Mouse (Mus musculus): Measurements from ENCODE around the gene Cisd1.

Gene Cisd1

DNA sequence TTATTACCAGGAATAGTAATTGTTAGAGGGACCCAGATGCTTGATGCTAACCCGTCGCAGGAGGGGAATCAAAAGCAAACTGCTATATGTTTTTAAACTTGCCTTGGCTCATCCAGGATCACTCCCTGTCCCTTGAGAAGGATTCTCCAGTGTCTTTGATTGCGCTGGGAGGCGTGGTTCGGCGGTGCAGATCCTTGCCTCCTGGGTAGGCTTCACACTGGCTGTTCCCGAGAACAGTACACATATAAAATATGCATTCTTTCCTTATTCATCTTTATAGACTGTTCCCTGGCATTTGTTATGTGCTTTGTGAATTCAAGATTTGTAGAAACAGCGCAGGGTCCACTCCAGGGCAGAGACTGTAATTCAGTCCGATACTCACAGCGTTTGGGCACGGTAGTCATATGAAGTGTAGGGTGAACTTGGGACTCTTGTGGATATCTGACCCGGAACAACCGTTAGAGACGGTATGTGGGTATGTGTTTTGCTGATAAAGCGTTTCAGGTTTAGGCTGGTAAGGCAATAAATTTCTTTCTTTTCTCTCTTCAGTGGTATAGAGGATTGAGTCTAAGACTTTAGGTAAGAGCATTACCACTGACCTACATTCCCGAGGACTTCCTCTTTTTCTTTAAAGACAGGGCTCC lies 4.0 kb upstream of the Cisd1 start:
- no peak for DNase-seq (ENCODE audit: low spot score in 2 of 2)

DNA sequence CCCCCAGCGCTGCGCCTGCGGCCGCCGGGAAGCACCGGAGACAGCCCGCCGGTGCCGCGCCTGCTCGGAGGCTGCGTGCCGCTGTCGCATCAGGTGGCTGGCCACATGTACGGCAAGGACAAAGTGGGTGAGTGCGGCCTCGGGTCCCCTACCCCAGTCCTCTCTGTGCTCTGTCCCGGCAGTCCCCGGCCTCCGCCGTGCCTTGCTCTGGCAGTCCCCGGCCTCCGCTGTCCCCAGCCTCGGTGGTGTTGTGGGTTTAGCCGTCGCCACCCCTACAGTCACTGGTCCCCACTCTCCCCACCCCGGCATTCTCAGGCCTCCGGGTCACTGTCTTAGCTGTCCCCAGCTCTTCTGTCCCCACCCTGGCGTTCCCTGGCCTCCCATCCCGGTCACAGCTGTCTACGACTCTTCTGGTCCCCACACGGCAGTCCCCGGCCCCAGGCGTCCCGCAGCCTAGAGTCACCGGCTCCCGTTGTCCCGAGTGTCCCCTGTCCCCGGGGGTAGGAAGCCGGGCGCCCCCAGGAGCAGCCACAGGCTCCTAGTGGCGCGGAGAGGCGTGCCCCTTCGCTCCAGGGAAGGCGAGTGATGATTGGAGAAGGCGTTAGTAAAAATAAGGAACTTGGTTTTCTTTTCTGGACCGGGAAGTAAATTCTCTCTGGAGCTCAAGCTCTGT lies 3.3 kb upstream of the Cisd1 start:
- peak; percentile 53 to 62 for DNase-seq (ENCODE audit: low spot score in 2 of 2)

DNA sequence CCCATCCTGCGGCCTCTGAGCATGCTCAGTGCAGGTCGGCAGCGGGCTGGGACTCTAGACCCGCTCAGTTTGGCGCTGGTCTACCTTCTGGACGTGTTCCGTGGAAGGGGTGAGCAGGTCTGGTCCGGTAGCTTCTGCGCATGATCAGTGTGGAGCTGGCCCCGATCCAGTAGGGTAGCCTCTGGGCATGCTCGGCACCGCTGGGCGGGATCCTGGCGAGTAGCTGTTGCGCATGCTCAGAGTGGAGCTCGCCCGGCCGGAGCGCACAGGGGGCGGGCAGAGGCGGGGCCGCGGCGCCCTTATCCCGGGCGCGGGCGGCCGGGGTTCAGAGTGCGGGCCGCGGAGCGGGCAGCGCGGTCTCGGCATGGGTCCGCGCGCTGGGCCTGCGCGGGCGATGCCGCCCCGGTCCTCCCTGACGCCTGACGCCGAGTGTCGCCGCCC lies 2.8 kb upstream of the Cisd1 start, which contains the start of gene Ipmk:
TSS of gene Ipmk (plus strand) at position 255 of the 441 bp plus-strand sequence.
- DNase-seq (ENCODE audit: low spot score in 2 of 2): peak; percentile 99

DNA sequence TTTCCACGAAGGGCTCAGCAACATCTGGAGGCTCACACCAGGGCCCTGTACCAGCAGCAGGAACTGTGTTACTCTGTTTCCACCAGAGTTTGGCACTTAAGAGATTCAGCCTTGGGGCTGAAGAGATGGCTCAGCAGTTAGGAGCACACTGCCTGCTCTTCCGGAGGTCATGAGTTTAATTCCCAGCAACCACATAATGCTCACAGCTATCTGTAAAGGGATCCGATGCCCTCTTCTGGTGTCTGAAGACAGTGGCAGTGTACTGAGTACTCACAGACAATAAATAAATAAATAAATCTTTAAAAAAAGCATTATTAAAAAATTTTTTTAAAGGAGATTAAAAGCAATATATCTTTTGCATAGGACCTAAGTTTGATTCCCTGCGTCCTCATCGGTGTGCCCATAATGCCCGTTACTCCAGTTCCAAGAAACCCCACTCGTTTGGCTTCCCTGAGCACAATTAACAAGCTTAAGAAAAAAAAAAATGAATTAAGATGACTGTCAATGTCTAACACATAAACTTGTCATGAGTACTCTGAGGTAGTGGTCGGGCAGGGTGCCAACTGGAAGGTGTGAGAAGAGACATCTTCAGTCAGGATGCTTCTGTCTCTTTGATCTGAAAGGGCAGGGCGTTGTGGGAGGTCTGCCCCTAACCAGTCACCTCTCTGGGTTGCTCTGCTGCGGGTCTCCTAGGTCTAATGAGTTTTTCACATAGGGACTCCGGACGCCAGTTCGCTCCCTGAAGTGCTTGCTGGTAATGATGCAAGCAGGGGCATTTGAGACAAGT lies 2.2 kb upstream of the Cisd1 start:
- DNase-seq (ENCODE audit: low spot score in 2 of 2): no peak

DNA sequence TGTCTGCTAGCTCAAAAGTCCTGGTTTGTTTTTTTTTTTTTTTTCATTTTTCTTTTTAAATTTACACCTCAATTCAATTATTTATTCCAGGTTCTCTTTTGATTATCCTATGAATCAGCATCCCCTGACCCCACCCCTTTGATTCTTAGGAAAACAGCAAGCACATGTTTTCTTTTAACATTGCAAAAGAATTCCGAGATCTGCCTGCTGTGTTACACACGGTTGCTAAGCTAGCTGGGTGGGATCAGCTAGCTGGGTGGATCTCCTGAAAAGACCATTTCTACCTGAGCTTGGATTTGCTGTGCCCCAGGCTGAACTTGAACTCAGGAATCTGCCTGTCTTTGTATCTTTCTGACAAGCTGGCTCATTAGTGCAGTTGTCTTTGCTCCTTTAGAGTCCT lies 1.4 kb upstream of the Cisd1 start:
- no peak for DNase-seq (ENCODE audit: low spot score in 2 of 2)

DNA sequence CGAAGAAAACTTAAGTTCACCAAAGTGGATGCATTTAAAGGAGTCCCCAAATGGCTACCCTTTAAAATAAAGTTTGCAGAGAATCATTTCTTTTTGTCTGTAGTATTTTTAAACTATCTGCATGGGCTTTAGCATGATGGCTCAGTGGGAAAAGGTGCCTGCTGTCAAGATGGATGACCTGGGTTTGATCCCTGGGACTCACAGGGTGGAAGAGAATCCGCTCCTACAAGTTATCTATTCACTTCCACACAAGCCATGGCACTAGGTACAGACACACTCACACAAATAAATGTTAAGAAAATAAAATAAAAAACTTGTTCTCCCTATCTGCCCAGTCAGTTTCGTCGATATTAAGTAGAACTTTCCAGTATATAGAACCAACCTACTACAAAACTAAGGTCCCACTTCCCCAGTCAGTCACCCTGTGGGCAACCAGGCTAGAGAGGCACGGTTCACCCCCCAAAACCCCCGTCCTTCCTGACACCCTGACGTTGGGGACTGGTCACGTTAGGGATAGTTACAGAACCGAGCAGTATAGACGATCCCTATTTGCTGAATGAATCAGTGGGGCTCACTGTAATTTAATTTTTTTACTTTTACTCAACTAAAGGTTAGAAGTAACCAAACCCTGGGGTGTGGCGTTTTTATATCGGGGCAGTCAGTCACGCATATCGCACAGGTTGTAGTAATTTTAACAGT lies 1.0 kb downstream of the Cisd1 start:
- DNase-seq (ENCODE audit: low spot score in 2 of 2): no peak

DNA sequence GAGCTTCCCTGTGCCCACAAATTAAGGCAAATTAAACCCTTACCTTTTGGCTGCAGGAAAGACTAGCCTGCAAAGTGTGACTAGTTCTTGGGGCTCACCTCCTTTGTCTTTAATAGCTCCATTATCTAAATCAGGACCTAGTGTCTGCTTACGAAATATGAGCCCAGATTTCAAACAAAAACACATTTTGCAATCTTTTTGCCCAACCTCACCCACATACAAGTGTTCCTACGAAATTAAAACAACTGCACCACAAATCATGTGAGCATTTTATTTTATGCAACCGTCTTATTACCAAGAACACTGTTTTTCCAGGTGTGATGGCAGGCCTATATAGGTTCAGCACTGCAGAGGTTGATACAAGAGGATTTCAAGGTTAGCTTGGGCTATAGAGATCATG lies 1.6 kb downstream of the Cisd1 start:
- DNase-seq (ENCODE audit: low spot score in 2 of 2): no peak

DNA sequence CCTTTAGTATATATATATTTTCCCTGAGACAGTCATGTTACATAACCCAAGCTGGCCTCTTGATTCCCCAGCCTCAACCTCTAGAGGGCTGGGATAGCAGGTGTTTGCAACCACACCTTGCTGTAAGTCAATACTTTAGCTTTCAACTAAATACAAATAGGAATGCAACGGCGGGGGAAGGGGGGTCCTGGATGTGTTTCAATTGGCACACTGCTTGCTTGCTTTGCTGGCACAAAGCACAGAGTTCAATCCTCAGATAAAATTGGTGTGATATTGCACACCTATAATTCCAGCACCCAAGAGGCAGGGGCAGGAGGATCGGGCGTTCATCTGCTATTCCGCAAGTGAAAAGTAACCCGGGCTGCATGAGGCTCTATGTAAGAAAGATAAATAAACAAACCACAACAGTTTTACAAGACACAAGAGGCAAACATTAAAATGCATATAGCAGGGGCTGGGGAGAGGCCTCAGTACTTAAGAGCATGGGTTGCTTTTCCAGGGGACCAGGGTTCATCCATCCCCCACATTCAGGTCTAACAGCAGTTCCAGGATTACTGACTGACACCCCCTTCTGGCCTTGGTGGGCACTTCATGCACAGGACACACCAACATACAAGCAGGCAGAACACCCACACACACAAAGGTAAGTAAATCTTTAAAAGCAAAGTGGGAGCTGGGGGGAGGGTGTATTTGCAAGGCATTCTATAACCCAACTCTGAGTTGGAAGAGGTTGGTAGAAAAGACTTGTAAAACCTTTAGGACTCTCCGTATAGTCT lies 2.5 kb downstream of the Cisd1 start:
- DNase-seq (ENCODE audit: low spot score in 2 of 2): no peak

DNA sequence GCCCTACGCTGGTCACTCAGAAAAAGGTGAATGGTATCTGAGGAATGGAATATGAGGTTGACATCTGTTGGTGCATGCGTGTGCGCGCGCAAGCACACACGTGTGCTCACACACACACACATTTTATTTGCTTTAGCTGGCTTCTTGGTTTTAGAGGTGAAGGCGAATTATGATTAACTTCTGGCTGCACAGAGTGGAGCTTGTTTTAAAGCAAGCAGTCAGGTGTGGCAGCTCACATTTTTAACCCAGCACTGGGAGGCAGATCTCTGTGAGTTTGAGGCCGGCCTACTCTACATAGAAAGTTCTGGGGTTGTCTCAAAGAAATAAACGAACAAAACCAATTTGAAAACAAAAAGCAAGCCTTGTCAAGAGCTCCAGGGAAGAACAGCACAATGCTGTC lies 3.5 kb downstream of the Cisd1 start:
- DNase-seq (ENCODE audit: low spot score in 2 of 2): no peak

DNA sequence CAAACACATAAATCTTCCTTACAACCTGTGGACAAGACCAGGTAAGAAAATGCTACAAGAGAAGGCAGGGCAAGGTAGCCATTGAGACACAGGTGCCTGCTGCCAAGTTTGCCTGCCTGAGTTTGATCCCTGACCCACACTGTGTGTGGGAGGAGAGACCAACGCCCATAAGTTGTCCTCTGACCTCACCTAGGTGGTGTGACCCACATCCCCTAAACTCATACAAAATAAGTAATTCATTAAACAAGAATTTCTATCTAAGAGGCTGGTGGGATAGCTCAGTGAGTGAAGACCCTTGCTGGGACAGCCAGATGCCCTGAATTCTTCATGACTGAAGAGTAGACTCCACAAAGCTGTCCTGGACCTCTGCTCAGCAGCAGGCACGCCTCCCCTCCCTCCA lies 4.6 kb downstream of the Cisd1 start:
- no peak for DNase-seq (ENCODE audit: low spot score in 2 of 2)

DNA sequence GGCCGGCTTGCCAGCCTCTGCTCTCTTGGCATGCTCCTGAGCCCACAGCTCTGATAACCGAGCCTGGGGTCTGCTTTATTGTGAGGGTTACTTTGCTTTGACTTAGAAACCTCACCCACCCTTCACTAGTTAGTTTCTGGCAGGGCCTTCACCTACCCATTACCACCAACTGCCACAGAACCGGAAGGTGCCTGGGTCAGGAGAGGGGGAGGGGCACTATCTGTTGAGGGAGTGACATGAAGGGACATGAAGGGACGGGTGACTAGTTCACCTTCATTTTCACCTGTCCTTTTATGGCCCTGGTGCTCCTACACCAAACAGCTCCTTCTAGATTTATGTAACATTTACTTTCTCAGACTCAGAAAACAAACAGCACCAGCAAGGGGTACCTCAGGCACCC lies 5.3 kb downstream of the Cisd1 start:
- no peak for DNase-seq (ENCODE audit: low spot score in 2 of 2)

DNA sequence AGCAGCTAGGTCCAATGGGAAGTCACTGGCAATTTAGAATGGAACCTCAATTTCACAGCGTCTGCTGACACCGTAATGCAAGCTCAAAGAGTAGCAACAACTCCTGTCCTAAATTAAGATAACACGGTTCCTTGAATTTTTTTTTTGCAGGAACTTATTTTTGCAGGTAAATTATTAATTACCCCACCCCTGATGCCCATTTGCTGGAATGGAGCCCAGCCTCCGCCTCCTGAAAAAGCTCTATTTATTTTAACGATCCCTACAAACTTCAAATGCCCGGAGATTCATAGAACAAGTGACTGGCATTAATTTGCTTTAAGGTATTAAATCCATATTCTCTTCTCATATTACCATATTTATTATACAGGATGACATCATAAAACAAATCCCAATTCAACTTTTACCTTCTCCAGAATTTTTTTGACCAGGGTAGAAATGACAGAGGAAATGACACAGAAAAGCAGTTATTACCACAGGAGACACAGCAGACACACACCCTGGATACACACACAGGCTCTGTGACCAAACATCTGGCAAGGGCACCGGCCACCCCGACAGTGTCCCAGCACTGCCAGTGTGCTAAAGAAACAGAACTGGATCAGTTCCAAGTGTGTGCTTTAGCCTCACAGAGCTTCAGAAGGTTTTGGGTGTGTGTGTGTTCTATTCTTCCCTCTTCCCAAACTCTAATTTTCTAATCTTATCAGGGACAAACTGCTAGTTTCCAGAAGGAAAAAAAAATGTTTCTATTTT lies 6.4 kb downstream of the Cisd1 start:
- DNase-seq (ENCODE audit: low spot score in 2 of 2): no peak

DNA sequence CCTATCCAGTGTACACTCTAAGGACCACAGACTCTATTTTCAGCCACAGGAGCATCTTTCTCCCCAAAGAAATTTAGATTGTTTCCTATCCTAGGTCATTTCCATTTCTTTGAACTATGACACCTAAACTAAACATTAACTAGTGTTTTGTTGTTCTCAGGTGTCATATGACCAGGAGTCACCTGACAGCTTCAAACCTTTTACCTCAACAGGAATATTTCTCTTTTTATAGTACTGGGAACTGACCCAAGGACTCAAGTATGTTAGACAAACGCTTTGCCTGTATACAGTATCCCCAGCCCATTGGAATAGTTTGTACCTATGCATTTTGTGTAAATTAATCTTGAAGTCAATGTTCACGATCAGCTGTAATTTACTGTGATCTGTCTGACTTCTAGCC lies 7.0 kb downstream of the Cisd1 start:
- no peak for DNase-seq (ENCODE audit: low spot score in 2 of 2)

DNA sequence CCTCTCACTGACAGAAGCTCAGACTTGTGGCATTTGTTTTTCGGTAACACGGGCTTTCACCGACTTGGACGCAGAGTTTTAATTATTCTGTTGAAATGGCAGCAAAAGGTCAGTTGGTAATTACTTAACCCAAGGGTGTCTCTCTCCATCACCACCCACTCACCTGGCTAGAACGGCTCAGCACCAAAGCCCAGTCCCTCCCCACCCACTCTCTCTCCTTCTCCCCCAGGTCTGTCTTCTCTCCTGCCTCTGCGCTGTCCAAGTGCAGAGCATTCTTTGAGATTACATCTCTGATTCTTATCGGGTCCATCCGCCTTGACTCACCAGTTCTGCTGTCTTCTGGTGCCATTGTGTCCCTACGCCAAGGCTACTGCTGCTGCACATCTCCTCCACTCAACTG lies 11.9 kb downstream of the Cisd1 start:
- DNase-seq (ENCODE audit: low spot score in 2 of 2): no peak

DNA sequence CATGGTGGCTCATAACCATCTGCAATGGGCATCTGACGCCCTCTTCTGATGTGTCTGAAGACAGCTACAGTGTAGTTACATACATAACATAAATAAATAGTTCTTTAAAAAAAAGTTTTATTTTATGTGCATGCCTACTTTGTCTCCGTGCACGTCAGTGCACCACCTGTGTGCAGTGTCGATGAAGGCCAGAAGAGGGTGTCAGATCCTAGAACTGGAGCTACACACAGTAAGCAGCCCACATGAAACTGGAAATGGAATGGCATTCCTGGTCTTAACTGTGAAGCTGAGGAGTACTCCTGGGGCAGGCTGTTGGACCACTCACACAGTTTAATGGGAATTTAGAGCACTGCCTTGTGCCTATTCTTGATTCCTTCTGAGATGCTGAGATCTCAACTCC lies 12.4 kb downstream of the Cisd1 start:
- DNase-seq (ENCODE audit: low spot score in 2 of 2): no peak

DNA sequence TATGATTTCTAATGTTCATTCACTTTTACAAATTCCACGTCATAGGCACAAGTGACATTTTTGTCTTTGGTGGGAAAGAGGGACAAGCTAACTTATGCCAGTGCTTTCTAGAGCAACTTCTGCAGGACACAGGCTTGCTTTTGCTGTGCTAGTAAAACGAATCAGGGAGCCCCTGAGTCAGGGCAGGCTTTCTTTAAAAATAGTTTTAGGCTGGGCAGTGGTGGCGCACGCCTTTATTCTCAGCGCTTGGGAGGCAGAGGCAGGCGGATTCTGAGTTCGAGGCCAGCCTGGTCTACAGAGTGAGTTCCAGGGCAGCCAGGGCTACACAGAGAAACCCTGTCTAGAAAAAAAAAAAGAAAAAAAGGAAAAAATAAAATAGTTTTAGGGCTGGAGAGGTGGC lies 12.8 kb downstream of the Cisd1 start:
- no peak for DNase-seq (ENCODE audit: low spot score in 2 of 2)

DNA sequence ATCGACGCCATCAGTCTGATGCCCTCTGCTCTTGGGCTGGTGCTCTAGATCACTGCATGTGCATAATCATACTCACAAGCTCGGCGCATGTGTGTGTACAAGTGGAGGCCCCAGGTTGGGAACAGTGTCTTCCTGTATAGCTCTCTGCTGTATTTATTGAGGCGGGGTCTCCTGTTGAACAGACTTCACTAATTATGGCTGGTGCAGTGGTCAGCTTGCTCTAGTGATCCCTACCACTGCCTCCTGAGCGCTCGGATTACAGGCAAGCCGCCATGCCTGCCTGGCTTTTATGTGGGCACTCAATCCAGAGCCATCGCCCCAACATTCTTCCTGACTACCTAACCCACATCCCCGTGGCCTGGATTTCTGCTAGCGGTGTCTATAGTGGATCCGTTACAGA lies 14.7 kb downstream of the Cisd1 start:
- no peak for DNase-seq (ENCODE audit: low spot score in 2 of 2)

DNA sequence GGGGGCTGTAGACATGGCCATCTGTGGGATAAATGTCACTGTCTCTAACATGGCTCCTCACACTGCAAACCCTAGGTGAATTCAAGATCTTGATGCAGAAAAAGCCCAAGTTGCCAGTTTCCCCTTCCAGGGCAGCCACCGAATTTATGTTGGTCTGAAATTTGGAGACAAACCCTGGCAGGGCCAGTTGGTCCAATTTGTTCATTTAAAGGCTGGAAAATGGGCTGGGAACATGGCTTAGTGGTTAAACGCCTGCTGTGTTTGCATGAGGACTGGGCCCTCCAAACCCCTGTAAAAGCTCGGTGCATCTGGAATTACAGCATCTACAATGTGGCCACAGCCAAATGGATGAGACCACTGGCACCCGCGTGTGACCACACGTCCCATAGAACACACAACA lies 15.5 kb downstream of the Cisd1 start:
- DNase-seq (ENCODE audit: low spot score in 2 of 2): no peak

DNA sequence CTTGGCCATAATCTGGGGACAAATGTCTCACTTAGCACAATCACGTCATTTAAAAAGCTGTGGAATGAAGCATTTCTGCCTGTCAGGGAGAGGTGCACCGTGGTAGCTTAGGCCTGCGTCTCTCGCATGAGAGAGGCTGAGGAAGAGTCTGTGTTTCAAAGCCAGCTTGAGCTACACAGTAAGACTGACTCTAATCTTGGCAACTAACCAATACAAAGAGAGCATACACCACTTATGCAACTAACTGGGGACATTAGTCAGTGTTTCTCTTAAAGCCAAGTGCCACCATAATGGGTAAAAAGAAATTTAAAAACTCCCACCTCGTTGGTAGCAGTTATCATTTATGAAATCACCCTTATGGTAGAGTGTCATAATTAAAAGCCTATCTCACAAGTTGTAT lies 15.9 kb downstream of the Cisd1 start:
- DNase-seq (ENCODE audit: low spot score in 2 of 2): no peak

DNA sequence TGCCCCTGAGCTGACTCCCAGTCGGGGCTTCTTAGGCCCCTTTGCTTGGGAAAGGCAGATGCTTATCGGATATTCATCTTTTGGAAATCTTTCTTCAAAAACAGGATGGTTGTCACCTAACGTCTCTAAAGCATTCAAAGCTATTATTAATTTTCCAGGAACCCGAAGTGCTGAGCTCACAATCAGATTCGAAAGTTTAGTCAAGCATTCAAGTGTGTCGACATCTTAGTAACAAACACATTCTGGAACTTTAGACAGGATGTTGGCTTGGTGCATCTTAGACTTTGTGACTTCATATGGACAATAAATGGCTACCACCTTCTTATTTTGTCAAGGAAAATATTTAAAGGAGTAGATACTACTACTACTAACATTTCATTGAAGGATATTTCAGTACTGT lies 16.4 kb downstream of the Cisd1 start:
- no peak for DNase-seq (ENCODE audit: low spot score in 2 of 2)

DNA sequence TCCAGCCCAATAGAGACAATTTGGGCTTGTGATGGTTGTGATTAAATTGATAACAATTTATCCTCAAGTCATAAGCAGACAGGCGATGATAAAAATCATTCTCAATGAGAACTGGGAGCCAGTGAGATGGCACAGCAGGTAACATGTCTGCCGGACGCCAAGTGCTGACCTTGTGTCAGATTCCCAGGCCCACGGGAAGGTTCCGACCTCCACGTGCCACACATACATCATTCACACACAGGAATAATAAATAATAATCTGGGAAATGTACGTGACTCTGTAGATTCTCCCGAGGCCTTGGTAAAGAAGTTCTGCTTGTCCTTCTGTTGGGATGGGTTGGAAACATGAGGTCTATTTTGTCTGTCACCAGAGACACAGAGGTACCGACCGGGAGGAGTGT lies 17.4 kb downstream of the Cisd1 start:
- DNase-seq (ENCODE audit: low spot score in 2 of 2): no peak
